Mouse (Mus musculus) forebrain, embryonic 13.5 days (tissue): ENCODE measurements around the gene Lrrc4c. TPM values are rescaled to one million over a fixed set of nuclear protein-coding genes. Genes with fewer than 3 reads are reported as not detected.

Experiments
- ATAC-seq: fragments of 200-750 bp; cut with Nextera tagmentation; 2 replicates; pipeline ENCODE4 v1.8.0; 2017
- H3K27ac ChIP-seq: fragments of 300-500 bp; sonication (generic); 2 replicates; pipeline ENCODE4 v1.5.1; 2015; ENCODE audit warnings: inconsistent platforms, mild to moderate bottlenecking, moderate library complexity
- H3K27me3 ChIP-seq: fragments of 300-500 bp; sonication (generic); 2 replicates; pipeline ENCODE4 v1.6.1; 2015; ENCODE audit warnings: mild to moderate bottlenecking, inconsistent platforms
- H3K36me3 ChIP-seq: fragments of 300-500 bp; sonication (generic); 2 replicates; pipeline ENCODE4 v1.6.1; 2015; ENCODE audit warnings: mild to moderate bottlenecking, inconsistent platforms; ENCODE audit not compliant: poor library complexity, severe bottlenecking
- H3K4me1 ChIP-seq: fragments of 300-500 bp; sonication (generic); 2 replicates; pipeline ENCODE4 v1.6.1; 2015; ENCODE audit warnings: inconsistent platforms
- H3K4me2 ChIP-seq: fragments of 300-500 bp; sonication (generic); 2 replicates; pipeline ENCODE4 v1.6.1; 2015; ENCODE audit warnings: inconsistent platforms, mild to moderate bottlenecking, moderate library complexity
- H3K4me3 ChIP-seq: fragments of 300-500 bp; sonication (generic); 2 replicates; pipeline ENCODE4 v1.5.1; 2015; ENCODE audit warnings: mild to moderate bottlenecking, inconsistent platforms
- H3K9ac ChIP-seq: fragments of 300-500 bp; sonication (generic); 2 replicates; pipeline ENCODE4 v1.6.1; 2015; ENCODE audit warnings: mild to moderate bottlenecking, inconsistent platforms
- H3K9me3 ChIP-seq: fragments of 300-500 bp; sonication (generic); replicated peaks from 2 replicates; pipeline ENCODE4 v1.6.1; 2016; ENCODE audit warnings: inconsistent platforms
- WGBS: fragments of 180-500 bp; shearing (Covaris S2); methylation state at CpG from one replicate; pipeline ENCODE4 v1.1.7; 2015; 5-methylcytosine and 5-hydroxymethylcytosine counted together
- polyA plus RNA-seq: library from polyadenylated mRNA; unstranded; fragments of >200 nt; fragmentation: Nextera tagmentation; extraction: Ambion mirVana; gene quantifications from 2 replicates; pipeline ENCODE4 v1.2.1, GENCODE M21; 2015

The Lrrc4c gene
- polyA plus RNA-seq, 1 experiment from 2014 or later, result 11.2 TPM

- H3K4me2 ChIP-seq, result no peak overlapping the region
- H3K9ac ChIP-seq, result no peak overlapping the region
- no peaks in the 10 kb centered on the region for H3K27me3 ChIP-seq
- WGBS, result 15% methylated on average over 1 of the region's 1 CpGs
- no peaks in the 10 kb centered on the region for H3K36me3 ChIP-seq
- no peak overlapping the region for H3K27ac ChIP-seq
- no peak for ATAC-seq
- no peak overlapping the region for H3K4me3 ChIP-seq
- H3K9me3 ChIP-seq, result no peaks in the 10 kb centered on the region
- no peaks in the 10 kb centered on the region for H3K4me1 ChIP-seq
Measured at GRCm38 (mm10) chr2:97026991-97027390, 709.0 kb downstream of the Lrrc4c start.

- Histone ChIP-seq H3K36me3 (no peaks in the 10 kb centered on the region), H3K27me3 (no peaks in the 10 kb centered on the region), H3K4me1 (no peaks in the 10 kb centered on the region), H3K4me3 (no peak overlapping the region), H3K27ac (no peak overlapping the region), H3K9ac (no peak overlapping the region), H3K9me3 (no peaks in the 10 kb centered on the region), H3K4me2 (no peak overlapping the region)
- peak; percentile 45; the same call in 1 of the 2 replicates for ATAC-seq
- 90% methylated on average over 1 of the region's 1 CpGs for WGBS
Measured at GRCm38 (mm10) chr2:97027585-97027984, 709.6 kb downstream of the Lrrc4c start.

GRCm38 (mm10) chr2:97036401-97036800 lies 718.4 kb downstream of the Lrrc4c start:
- H3K4me3 ChIP-seq, result no peak overlapping the region
- no peaks in the 10 kb centered on the region for H3K9me3 ChIP-seq
- H3K27ac ChIP-seq, result no peak overlapping the region
- no peak overlapping the region for H3K4me2 ChIP-seq
- no peaks in the 10 kb centered on the region for H3K27me3 ChIP-seq
- no peaks in the 10 kb centered on the region for H3K4me1 ChIP-seq
- no peak overlapping the region for H3K9ac ChIP-seq
- ATAC-seq, result no peak
- no peaks in the 10 kb centered on the region for H3K36me3 ChIP-seq

- no peak overlapping the region for H3K9ac ChIP-seq
- WGBS, result 65% methylated on average over 5 of the region's 5 CpGs
- ATAC-seq, result peak; percentile 77
Measured at GRCm38 (mm10) chr2:97037024-97037814, 719.2 kb downstream of the Lrrc4c start.

GRCm38 (mm10) chr2:97044016-97044415 lies 726.0 kb downstream of the Lrrc4c start:
- no peak overlapping the region for H3K27ac ChIP-seq
- H3K9ac ChIP-seq, result no peak overlapping the region
- H3K4me3 ChIP-seq, result no peak overlapping the region
- H3K36me3 ChIP-seq, result no peaks in the 10 kb centered on the region
- no peaks in the 10 kb centered on the region for H3K9me3 ChIP-seq
- no peak overlapping the region for H3K4me2 ChIP-seq
- no peaks in the 10 kb centered on the region for H3K27me3 ChIP-seq
- no peaks in the 10 kb centered on the region for H3K4me1 ChIP-seq
- no peak for ATAC-seq
- 69% methylated on average over 3 of the region's 3 CpGs for WGBS

More at GRCm38 (mm10) chr2:97037024-97037814, 719.2 kb downstream of the Lrrc4c start:
- no peaks in the 10 kb centered on the region for H3K36me3 ChIP-seq
- no peak overlapping the region for H3K27ac ChIP-seq
- H3K9me3 ChIP-seq, result no peaks in the 10 kb centered on the region
- H3K4me1 ChIP-seq, result no peaks in the 10 kb centered on the region
- H3K4me2 ChIP-seq, result no peak overlapping the region
- no peaks in the 10 kb centered on the region for H3K27me3 ChIP-seq
- no peak overlapping the region for H3K4me3 ChIP-seq

- 82% methylated on average over 3 of the region's 3 CpGs for whole genome bisulfite sequencing
- H3K4me2 ChIP-seq, result no peak overlapping the region
- no peaks in the 10 kb centered on the region for H3K27me3 ChIP-seq
- H3K9ac ChIP-seq, result no peak overlapping the region
- H3K27ac ChIP-seq, result no peak overlapping the region
- H3K9me3 ChIP-seq, result no peaks in the 10 kb centered on the region
- H3K4me3 ChIP-seq, result no peak overlapping the region
- H3K36me3 ChIP-seq, result no peaks in the 10 kb centered on the region
- no peak for ATAC-seq
- H3K4me1 ChIP-seq, result no peaks in the 10 kb centered on the region
Measured at GRCm38 (mm10) chr2:97045628-97046027, 727.7 kb downstream of the Lrrc4c start.

GRCm38 (mm10) chr2:97080156-97080555 lies 762.2 kb downstream of the Lrrc4c start:
- Histone ChIP-seq H3K9ac (no peak overlapping the region), H3K4me3 (no peak overlapping the region), H3K4me2 (no peak overlapping the region), H3K27ac (no peak overlapping the region), H3K9me3 (no peaks in the 10 kb centered on the region), H3K36me3 (no peaks in the 10 kb centered on the region), H3K4me1 (peaks cover 5% of the 10 kb centered on the region), H3K27me3 (no peaks in the 10 kb centered on the region)
- ATAC-seq, result no peak
- WGBS, result 6% methylated on average over 1 of the region's 1 CpGs

GRCm38 (mm10) chr2:97097965-97098364 lies 780.0 kb downstream of the Lrrc4c start:
- H3K27me3 ChIP-seq, result no peaks in the 10 kb centered on the region
- 29% methylated on average over 3 of the region's 3 CpGs for WGBS
- H3K9me3 ChIP-seq, result no peaks in the 10 kb centered on the region
- no peaks in the 10 kb centered on the region for H3K36me3 ChIP-seq
- H3K4me2 ChIP-seq, result no peak overlapping the region
- 0 out of 2 replicates have a peak overlapping the region, but pooled peaks have one; percentile 3 for H3K27ac ChIP-seq
- H3K4me1 ChIP-seq, result no peaks in the 10 kb centered on the region
- no peak overlapping the region for H3K9ac ChIP-seq
- peak; percentile 41; the same call in 1 of the 2 replicates for ATAC-seq
- no peak overlapping the region for H3K4me3 ChIP-seq

- Histone ChIP-seq H3K4me1 (no peaks in the 10 kb centered on the region), H3K27me3 (no peaks in the 10 kb centered on the region), H3K9me3 (no peaks in the 10 kb centered on the region), H3K27ac (no peak overlapping the region), H3K4me2 (no peak overlapping the region), H3K4me3 (no peak overlapping the region), H3K36me3 (no peaks in the 10 kb centered on the region), H3K9ac (no peak overlapping the region)
- ATAC-seq, result peak; percentile 43; the same call in 1 of the 2 replicates
- WGBS, result 45% methylated on average over 2 of the region's 2 CpGs
Measured at GRCm38 (mm10) chr2:97103398-97104162, 785.6 kb downstream of the Lrrc4c start.

GRCm38 (mm10) chr2:97124246-97124645 lies 806.3 kb downstream of the Lrrc4c start:
- Histone ChIP-seq H3K27ac (no peak overlapping the region), H3K36me3 (no peaks in the 10 kb centered on the region), H3K9ac (no peak overlapping the region), H3K4me1 (no peaks in the 10 kb centered on the region), H3K4me2 (no peak overlapping the region), H3K27me3 (no peaks in the 10 kb centered on the region), H3K9me3 (no peaks in the 10 kb centered on the region), H3K4me3 (no peak overlapping the region)
- peak; percentile 45; the same call in 1 of the 2 replicates for ATAC-seq
- WGBS, result 75% methylated on average over 3 of the region's 3 CpGs

GRCm38 (mm10) chr2:97138454-97138853 lies 820.5 kb downstream of the Lrrc4c start:
- no peak overlapping the region for H3K9ac ChIP-seq
- no peak overlapping the region for H3K4me3 ChIP-seq
- ATAC-seq, result no peak
- H3K4me1 ChIP-seq, result no peaks in the 10 kb centered on the region
- WGBS, result 89% methylated on average over 3 of the region's 3 CpGs
- no peaks in the 10 kb centered on the region for H3K36me3 ChIP-seq
- no peaks in the 10 kb centered on the region for H3K9me3 ChIP-seq
- H3K27me3 ChIP-seq, result no peaks in the 10 kb centered on the region
- no peak overlapping the region for H3K4me2 ChIP-seq
- H3K27ac ChIP-seq, result no peak overlapping the region

GRCm38 (mm10) chr2:97151626-97152194 lies 833.7 kb downstream of the Lrrc4c start:
- Histone ChIP-seq H3K9ac (no peak overlapping the region), H3K4me3 (no peak overlapping the region), H3K4me2 (no peak overlapping the region), H3K9me3 (no peaks in the 10 kb centered on the region), H3K36me3 (no peaks in the 10 kb centered on the region), H3K27ac (no peak overlapping the region), H3K4me1 (no peaks in the 10 kb centered on the region), H3K27me3 (no peaks in the 10 kb centered on the region)
- no peak for ATAC-seq
- WGBS, result 94% methylated on average over 3 of the region's 3 CpGs
